Mouse (Mus musculus): ENCODE measurements at regions not wholly inside any gene's neighbourhood (a gene's known extent, or its start where the extent isn't known, plus 50 kb on each side); places are given as distances from the start of the nearest gene placed in this dataset.

- no peak for DNase-seq (ENCODE audit: low spot score)
Measured at GRCm38 (mm10) chr13:101625922-101626321, 142.1 kb downstream of the Pik3r1 start.

GRCm38 (mm10) chr13:101624179-101624581, 143.8 kb downstream of the Pik3r1 start:
- DNase-seq (ENCODE audit: low spot score): no peak

DNA sequence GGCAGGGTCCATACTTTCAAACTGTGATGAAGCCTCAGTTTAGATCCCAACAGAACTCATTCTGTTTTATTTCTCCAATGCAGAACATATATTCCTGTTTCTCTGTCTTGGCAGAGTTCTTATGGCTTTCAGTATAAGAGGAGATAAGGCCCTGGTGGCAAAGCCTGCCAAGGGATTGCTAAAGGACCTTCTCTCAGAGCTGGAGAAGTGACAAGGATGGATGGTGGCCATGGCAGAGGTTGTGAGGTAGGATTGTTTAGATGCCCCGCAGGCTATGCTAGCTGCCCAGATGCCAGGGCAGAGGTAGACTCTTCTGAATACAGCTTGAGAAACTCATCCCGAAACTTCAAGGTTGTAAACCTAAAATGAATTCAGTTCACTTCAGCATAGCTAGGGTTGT, 145.4 kb downstream of the Pik3r1 start:
- no peak for DNase-seq (ENCODE audit: low spot score)

DNA sequence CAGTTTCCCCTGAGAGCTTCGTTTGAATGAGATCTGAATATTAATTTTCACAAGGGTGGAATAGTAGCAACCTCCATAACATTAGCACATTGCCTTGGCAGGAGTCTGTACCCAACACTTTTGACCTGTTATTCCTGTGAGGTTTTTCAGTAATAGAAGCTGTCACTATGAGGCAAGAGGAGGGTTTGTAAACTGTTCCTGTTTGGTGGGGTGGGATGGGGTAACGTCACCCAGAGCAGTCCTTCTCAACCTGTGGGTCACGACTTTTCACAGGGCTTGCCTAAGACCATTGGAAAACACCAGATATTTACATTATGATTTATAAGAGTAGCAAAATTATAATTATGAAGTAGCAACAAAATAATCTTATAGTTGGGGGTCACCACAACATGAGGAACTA, 147.4 kb downstream of the Pik3r1 start:
- no peak for DNase-seq (ENCODE audit: low spot score)

DNA sequence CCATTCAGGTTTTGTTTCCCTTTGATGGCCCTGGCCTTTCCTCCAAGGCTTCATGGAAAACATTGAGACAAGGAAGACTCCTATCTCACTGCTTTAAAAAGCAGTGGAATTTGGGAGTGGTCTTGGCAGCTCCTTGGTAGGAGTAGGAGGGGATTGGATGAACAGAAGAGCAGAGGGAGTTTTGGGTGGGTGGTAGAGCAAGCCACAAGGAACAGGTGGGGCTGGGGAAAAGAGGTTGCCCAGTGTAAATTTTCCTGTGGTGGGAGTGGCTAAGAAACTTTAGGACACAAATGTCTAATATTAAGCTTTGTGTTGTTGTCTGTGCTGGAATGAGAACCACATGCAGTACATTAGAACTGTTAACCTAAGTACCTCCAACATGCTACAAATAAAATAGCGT, 148.9 kb downstream of the Pik3r1 start:
- DNase-seq (ENCODE audit: low spot score): no peak

- DNase-seq (ENCODE audit: low spot score): no peak
Measured at GRCm38 (mm10) chr13:101612786-101613185, 155.2 kb downstream of the Pik3r1 start.

GRCm38 (mm10) chr13:101611725-101612124, 156.3 kb downstream of the Pik3r1 start:
- no peak for DNase-seq (ENCODE audit: low spot score)

- DNase-seq (ENCODE audit: low spot score): no peak
Measured at GRCm38 (mm10) chr13:101606184-101606730, 161.8 kb downstream of the Pik3r1 start.

DNA sequence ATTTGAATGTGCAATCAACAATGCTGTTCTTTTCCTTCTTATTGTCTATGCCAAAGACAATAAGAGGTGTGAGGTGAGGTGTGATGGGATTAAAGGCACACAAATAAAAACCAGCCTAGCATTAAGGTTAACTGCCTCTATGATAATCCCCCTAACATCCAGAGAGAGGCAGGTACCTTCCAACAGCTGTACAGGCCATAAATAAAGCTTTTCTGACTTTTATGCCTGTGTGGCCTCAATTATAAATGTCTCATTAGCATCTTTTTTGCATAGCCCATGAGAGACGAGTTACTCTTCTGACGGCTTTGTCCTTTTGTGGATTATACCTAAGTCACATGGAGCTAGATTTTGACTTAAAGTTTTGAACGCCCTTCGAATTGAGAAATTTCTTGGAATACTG, 162.3 kb downstream of the Pik3r1 start:
- DNase-seq (ENCODE audit: low spot score): no peak

DNA sequence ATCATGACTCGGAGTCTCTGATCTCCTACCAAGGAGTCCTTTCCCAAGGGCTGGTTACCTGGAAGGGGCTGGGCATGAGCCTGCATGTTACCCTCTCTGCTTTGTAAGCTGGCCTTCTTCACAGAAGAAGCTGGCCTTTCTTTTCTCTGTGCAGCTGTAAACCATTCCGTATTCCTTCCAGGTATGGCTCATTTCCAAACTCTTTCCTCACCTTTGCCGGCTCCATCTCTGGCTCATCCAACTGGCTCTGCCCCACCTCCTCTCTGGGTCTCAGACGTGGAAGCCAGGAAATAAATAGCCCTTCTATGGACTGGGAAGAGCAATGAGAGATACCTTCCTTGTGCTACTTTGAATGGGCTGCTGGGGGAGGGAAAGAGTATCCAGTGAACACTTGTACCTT, 163.0 kb downstream of the Pik3r1 start:
- DNase-seq (ENCODE audit: low spot score): no peak

DNA sequence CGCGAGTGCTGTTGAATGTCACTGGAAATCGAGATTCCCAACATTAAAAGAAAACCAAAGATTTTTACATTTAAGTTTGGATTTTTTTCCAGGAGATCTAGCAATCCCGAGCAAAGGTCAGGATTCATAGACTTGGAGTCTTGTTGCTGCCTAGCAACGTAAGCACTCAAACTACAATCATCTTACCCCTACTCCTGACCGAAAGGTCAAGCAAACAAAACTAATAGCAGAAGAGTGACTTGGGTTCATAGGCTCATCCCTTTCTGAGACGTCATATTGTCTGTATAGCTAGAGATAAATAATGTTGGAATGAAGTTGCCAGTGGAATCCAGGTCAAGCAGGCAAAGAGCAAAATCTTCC, 169.9 kb downstream of the Pik3r1 start:
- DNase-seq (ENCODE audit: low spot score): no peak

DNA sequence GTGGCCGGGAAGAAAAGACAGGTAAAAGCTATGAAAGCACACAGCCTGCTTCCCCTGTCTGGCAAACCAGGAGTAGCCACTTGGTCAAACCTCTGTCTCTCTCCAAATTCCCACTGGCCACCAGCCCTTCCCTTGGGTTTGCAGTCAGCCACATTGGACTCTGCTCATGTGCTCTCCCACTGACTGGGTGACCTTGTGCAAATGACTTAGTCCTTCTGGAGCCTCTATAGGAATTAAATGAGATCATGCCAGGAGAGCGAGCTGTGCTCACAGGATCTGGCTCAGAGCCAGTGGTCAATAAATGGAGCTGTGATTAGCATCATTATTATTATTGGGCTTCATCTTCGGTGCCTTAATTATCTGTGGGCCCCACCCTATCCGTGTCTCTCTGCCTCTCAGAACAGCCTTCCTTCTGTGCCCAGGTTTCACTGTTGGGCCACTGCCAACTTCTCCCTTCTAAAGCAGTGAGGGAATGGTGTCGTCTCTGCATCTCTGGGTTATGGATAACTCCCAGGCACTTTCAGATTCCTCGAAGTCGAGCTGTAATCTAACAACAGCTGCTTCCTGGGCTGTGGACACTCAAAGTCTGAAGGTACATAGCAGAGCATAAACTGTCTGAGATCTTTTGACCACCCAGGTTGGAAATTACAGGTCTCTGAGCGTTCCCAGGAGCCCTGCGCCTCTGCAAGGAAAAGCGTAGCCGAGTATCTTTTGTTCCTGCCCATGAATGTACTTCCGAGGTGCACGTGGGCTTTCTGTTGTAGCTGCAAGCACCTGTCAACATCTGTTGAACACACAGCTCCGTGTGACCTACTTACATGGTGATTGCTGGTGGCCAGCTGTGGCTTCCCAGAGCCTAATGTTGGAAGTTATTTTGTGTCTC, 170.5 kb downstream of the Pik3r1 start:
- no peak for DNase-seq (ENCODE audit: low spot score)

- no peak for DNase-seq (ENCODE audit: low spot score)
Measured at GRCm38 (mm10) chr13:101594511-101595175, 173.4 kb downstream of the Pik3r1 start.

- DNase-seq (ENCODE audit: low spot score): no peak
Measured at GRCm38 (mm10) chr13:101592355-101592754, 175.7 kb downstream of the Pik3r1 start.

DNA sequence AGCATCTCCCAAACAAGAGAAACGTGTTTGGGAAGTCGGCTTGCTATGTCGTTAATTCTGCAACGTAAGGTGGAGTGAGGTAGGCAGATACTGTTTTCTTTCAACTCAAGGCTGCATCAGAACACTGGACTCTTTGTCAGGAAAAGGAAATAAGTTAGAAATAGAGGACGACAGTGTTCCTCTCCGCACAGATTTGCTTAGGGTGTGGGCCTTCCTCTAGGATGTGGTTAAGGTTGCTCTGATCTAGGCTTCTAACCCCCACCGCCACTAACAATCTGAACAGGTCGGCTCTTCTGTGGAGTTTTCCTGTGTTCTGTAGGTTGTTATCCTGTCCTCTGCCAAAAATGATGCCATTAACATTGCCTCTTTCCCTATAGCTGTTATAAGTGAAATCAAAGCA, 179.1 kb downstream of the Pik3r1 start:
- DNase-seq (ENCODE audit: low spot score): no peak

DNA sequence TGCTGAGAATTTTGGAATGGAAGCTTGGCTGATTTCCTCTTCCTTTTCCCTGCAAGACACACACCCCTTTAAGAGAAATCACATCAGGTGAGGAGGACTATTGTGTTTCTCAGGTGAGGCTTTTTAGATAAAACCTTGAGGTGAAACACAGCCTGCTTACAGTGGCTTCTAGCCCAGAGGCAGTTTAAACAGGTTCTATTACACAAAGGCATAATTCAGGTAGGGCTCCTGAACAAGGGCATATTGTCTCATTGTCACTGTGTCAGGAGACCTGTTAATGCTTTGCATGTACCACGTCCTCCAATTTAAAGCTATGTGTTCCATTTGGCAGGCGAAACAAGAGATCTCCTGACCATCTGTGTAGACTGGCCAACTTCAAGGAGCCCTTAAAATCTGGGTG, 181.2 kb downstream of the Pik3r1 start:
- DNase-seq (ENCODE audit: low spot score): no peak

DNA sequence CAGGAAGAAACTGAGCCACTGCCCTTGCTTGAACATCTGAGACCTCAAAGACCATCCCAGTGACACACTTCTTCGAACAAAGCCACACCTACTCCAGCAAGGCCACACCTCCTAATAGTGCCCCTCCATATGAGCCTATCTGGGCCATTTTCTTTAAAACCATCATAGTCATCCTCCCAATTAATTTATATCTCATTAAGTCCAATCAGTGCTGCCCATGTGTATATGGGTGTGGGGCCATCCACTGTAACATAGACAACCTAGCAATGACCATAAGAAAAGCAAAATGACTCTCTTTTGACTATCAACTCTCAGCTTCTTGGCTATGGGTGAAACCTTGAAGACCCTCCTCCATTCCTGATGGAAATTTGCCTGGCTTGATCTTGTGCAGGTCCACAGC, 191.5 kb downstream of the Pik3r1 start:
- DNase-seq (ENCODE audit: low spot score): no peak

GRCm38 (mm10) chr13:101572809-101573590, 195.0 kb downstream of the Pik3r1 start:
- no peak for DNase-seq (ENCODE audit: low spot score)

GRCm38 (mm10) chr13:101572246-101572645, 195.8 kb downstream of the Pik3r1 start:
- DNase-seq (ENCODE audit: low spot score): no peak

GRCm38 (mm10) chr13:101570034-101570433, 198.0 kb downstream of the Pik3r1 start:
- DNase-seq (ENCODE audit: low spot score): no peak

DNA sequence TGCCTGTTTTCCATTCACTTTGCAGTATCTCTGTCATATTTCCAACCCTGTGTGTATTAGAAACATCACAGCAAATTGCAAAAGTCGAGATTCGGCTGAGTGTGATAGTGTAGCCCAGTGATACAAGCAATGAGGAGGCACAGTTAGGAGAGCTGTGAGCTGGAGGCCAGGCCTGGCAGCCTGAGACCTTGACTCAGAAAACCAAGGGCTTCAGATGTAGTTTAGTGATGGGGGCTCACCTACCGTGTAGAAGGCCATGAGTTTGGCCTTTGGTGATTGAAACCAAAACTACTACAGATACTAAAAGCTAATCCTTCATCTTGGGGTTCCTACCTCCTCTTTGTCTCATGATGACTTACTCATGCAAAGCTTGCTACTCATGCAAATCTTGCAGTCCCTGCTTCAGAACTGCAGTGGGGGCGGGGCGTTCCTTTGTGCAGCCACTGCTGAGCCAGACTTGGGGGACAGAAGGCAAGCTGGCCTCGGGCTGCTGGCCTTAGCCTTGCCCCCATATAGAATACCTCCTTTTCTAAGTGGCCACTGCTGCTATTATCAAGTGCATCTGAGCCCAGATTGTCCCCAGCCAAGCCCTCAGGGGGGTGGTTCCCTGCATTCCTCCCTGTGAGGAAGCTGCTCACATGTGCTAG, 198.9 kb downstream of the Pik3r1 start:
- DNase-seq (ENCODE audit: low spot score): no peak

DNA sequence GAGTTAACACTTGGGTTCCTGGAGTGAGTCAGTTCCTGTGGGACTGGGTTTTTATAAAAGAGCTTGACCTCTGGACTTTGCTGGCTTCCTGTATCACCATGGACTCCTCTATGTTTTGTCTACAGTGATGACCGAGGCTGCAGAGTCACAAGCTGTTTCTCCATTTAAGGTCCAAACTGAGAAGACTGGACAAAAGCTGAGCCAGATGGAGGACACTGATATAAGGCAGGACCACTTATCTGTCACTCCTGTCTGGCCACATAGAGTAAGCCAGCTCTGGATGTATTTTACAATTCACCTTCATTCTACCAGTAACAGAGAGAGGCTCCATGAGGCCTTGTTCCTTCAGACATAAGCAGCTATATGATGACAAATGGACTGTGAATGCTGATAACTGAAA, 202.7 kb downstream of the Pik3r1 start:
- no peak for DNase-seq (ENCODE audit: low spot score)

Measured in urinary bladder, postnatal 14 days (tissue).